Mouse (Mus musculus): ENCODE measurements around the gene Acer3.

Gene Acer3

GRCm38 (mm10) chr7:98333507-98333906, 12.5 kb upstream of the Acer3 start:
- no peak for DNase-seq (ENCODE audit: low read depth, low spot score)

DNA sequence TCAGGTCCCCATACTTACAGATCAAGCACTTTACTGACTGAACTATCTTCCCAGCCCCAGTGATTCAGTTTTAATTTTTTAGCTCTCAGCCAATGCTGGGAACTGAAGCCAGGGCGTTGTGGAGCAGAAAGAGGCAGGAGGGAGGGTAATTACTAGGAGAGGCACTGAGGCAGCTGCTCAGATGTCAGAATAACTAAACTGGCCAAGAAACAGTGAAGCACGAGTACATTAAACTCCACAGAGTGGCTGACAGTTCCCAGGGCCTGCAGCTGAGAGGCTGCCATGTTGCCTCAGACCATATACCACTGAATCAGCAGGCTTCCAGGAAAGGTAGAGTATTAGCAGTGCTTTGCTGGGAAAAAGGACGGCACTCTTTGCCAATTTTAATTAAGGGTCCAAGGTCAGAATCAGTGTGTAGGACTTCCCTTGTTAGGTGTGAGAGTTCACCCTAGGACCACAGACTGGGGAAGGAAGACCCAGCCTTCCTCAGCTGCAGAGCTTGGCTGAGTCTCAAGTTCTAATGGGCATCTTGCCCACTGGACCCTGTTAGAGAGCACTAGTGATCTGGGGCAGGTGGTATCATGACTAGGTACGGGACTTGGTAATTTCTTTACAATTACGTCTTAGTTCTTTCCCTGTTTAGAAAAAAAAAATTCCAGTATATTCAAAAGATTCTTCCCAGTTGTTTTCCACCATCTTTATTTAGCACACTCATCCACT, 11.8 kb upstream of the Acer3 start:
- DNase-seq (ENCODE audit: low read depth, low spot score) = no peak

DNA sequence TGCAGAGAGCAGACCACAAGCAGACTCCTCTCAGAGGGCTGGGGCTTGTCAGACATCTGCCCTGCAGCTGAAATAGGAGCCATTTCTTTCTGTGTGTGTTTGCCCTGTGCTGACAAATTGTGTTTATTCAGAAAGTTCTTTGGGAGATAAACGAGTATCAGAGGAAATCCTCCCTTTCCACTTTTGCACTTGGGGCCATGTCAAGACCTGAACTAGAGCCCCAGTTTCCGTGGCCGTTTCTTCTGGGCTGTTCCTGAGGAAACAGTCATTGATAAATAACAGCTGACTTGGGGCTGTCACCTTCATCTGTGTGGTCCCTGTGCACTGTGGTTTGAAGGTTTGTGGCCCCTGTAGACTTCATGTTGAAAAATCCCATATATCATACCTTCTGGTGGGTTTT, 10.9 kb upstream of the Acer3 start:
- no peak for DNase-seq (ENCODE audit: low read depth, low spot score)

DNA sequence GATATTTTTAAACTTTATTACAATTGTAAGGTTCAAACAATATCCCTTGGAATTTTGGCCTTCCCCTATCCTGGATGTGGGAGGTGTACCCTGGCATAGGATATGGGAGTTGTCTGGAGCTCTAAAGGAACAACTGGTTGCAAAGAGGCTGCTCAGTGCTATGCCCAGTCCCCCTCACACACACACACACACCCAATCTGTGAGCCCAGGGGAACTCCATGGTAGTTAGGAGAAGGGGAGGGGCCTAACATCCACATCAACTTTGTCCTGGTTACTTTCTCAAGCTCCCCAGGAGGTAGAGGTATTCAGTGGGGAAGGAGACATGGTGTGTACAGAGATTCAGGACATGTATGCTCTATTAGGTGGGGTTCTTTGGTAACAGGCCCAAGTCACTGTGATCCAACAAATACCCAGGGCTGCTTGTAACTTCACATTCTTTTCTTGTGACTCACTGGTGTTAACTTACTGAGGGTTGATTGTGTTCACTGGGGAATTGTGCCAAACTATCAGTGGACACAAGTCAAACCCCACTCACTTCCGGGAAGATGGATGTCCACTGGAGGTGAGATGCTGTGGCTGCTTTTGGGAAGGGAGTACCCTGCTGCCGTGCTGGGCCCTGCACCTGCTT, 9.5 kb upstream of the Acer3 start:
- DNase-seq (ENCODE audit: low read depth, low spot score) = no peak

DNA sequence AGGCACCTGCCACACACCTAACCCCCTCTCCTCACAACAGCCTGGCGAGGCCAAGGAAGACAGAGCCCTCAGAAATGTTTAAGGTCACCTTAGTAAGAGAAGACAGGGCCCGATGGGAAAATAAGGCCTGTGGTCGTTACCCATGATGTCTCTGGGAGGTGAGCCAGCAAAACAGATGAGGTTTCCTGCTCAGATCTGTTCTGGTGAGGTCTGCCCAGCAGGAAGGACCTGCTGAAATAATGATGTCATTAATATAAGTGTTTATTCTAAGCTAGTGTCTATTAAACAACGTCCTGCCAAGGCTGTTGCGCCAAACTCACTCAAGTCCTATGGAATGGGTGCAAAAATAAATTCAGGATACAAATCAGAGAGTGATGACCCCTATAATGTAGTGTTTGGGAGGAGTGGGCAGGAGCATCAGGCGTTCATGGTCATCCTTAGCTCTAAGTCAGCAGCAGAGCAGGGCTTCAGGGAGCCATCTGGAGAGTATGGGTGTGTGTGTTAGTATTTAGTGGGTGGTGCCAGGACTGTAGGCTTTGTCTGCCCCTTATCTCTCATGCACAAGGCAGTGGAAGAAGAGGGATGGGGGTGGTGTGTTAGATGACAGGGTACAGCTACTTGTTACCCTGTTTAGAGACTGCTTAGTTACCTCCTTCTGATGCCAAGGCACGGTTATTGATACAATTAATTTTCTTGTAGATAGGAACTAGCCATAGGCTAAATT, 8.8 kb upstream of the Acer3 start:
- no peak for DNase-seq (ENCODE audit: low read depth, low spot score)

- no peak for DNase-seq (ENCODE audit: low read depth, low spot score)
Observed at GRCm38 (mm10) chr7:98328311-98328710, 7.3 kb upstream of the Acer3 start.

DNA sequence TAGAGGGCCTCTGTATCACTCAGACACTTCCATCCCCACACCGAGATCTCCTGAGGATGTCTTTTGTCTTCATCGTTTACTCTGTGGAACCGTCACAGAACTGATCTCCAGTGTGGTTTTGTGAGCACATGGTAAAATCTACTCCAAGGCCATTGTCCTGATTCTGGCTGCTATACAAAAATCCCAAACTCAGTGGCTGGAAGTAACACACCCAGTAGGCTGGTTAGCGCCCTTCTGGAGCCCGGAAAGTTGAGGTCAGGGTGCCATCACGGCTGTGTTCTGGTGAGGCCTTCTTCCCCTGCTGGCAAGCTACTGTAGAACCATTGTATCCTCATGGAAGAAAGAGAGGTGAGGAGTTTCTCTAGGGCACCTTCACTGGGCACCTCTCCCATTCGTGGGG, 5.0 kb upstream of the Acer3 start:
- DNase-seq (ENCODE audit: low read depth, low spot score) = no peak

- no peak for DNase-seq (ENCODE audit: low read depth, low spot score)
Observed at GRCm38 (mm10) chr7:98324228-98324627, 3.2 kb upstream of the Acer3 start.

DNA sequence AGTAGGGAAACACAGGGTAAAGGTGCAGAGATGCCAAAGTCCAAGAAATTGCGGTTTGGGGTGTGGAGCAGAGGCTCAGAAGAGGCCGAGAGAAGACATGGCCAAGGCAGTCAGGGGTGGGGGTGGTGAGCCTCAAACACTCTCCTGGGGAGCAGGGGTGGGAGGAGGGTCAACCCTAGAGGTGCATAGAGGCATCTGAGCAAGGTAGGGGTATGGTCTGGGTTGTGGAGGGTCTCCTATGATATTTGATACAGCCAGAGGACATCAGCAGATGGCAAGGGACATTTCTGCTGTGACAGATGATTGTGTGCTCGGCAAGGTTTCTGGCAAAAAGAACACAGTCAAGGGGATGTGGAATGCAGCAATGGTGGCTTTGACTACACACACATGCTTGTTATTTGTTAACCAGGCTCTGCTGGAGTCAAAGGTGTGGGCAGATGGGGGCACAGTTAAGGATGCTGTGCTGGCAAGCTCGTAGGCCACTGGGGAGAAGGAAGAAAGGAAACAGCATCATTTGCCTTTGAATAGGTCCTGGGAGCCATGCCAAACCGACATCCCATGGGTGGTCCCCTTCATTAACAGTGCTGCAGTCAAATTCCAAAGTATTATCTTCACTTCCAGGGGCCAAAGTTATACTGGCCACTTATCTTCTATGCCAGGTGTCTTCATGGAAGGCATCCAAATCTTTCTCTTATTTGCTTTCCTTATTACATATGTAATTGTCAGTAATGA, 2.4 kb upstream of the Acer3 start:
- DNase-seq (ENCODE audit: low read depth, low spot score) = no peak

DNA sequence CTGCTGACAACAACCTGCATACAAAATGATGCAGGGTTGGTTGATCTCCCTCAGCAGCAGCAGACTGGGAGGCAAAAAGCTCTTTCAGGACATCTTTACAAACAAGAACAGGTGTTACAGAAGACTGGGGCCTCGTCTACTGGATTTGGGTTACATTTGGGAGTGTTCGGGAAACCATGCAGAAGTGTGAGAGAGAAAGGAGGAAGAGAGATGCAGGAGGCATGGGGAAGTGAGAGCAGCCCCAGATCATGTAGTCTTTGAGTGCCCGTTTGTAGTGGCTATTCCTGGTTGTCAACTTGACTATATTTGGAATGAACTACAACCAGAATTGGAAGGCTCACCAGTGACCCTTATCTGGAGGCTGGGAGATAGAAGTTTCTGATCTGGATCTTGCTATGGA, 1.4 kb upstream of the Acer3 start:
- DNase-seq (ENCODE audit: low read depth, low spot score) = no peak

- DNase-seq (ENCODE audit: low read depth, low spot score) = no peak
Observed at GRCm38 (mm10) chr7:98320006-98320556, 927 bp downstream of the Acer3 start.

DNA sequence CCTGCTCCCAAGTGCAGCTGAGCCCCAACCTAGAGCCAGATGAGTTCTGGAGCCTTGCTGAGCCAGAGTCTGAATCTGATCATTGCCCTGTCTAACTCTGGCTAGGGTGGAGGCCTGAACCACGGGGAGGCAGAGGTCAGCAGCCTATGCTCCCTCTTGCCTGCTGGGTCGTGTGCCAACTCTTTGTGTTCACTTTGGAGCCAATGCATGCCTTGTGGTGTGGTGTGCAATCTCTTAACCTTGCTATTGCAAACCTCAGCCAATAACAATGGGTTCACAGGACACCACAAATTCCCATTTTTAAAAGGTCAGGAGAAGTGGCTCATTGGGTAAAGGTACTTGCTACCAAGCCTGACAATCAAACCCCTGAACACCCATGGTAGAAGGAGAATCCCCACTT, 4.4 kb downstream of the Acer3 start:
- DNase-seq (ENCODE audit: low read depth, low spot score) = no peak

- no peak for DNase-seq (ENCODE audit: low read depth, low spot score)
Observed at GRCm38 (mm10) chr7:98315087-98315486, 5.9 kb downstream of the Acer3 start.

DNA sequence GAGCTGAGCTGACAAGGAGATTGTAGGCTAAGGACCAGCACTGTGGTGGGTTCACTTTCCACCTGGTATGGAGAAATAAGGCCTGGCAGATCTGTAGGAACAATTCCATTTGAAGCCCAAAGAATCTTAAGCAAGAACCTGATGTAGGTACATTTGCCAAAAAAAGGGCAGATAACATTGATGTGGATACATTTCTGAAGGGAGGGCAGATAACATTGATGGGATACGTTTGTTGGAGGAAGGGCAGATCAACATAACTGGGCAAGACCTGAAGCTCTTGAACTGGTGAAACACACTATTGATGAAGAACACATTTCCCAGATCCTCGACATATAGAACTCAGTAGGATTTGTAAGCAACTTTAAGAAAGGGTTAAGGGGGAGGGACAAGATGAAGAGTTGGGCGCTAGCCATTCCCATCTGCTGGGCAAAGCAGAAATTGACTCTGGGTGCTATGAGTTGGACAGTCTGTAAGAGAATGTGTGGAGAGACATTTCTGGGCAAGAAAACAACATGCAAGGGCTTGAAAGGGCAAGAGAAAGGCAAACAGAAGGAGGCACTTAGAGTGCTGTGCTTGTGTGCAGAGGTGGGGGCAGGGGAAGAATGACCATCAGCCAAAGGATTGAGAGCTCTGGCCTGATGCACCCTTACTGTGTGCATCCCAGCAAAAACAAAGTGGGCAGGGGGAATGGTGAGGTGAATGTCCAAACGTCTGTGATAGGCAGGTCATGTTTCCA, 8.7 kb downstream of the Acer3 start:
- no peak for DNase-seq (ENCODE audit: low read depth, low spot score)

DNA sequence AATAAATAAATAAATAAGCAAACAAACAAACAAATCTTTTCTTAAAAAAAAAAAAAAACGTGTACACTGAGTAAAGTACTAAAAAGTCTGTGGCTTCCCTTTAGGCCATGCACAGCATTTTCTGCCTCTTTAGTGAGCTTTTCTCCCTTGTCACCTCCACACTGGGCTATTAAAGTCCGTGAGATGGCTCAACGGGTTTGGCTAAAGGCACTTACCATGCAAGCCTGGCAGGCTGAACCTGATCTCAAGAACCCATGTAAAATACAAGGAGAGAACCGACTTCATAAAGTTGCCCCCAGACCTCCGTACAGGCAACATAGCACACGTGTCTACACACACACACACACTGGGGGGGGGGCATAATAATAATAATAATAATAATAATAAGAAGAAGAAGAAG, 10.7 kb downstream of the Acer3 start:
- no peak for DNase-seq (ENCODE audit: low read depth, low spot score)

DNA sequence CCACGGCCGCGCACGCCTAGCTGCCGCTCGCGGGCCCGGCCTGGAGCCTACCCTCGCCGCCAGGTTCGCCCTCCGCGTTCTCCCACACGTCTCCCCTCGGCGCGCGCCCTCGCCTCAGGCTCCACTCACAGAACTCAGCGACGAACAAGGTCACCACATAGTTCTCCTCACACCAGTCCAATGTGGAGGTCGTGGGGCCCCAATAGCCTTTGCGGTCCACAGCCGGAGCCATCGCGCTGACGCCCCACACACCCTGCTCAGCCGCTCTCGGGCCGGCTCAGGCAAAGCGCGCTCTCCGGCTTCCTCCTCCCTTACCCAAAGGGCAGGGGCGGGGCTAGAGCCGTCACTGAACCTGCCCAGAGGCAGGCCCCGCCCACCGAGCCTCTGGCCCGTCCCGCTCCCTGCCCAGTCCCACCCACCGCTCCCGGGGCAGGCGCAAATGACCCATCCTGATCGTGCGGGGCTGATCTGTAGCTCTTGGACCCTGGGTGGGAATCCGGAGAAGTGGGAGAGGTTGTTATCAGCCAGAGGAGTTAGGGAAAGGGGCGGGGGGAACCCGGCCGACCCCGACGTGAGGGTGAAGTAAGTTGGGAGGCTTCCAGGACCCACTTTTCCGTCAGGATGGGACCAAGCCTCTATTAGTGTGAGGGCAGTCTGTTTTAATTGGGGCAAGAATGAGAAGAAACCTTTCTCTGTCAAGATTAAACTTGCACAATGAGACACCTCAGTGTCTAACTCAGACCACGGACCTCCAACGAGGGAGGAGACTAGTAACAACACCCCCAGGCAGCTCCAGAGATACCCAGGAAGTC, 11.6 kb downstream of the Acer3 start:
- peak; percentile 81 for DNase-seq (ENCODE audit: low read depth, low spot score)

- DNase-seq (ENCODE audit: low read depth, low spot score) = no peak
Observed at GRCm38 (mm10) chr7:98308607-98309218, 12.3 kb downstream of the Acer3 start.

DNA sequence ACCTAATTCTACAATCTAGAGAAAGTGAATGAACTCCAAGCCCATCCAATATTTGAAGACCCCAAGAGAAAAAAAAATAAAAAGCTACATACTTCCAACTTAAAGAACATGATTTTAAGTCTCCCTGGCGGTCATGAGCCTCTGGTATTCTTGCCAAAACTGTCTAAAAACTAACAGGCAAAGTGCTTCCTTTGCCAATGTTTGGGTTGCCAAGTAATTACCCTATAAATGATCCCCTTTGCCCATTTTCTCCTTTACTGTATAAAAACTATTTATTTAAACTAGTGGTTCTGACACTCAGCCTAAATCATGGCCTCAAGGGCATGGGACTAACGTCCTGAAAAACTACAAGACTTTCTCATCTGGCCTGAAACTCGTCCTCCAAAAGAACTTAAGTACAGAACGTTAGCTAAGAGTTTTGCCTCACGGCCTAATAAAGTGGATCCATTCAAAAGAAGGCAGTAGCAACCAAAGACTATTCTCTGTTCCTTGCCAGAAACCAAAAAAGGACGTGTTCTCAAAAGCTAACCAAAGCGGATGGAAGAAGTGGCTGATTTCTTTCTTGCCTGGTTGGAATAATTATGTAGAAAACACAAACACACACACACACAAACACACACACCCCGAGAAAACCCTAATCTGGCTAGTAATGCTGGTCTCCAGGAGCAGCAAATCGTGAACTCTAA, 12.9 kb downstream of the Acer3 start:
- DNase-seq (ENCODE audit: low read depth, low spot score) = no peak

DNA sequence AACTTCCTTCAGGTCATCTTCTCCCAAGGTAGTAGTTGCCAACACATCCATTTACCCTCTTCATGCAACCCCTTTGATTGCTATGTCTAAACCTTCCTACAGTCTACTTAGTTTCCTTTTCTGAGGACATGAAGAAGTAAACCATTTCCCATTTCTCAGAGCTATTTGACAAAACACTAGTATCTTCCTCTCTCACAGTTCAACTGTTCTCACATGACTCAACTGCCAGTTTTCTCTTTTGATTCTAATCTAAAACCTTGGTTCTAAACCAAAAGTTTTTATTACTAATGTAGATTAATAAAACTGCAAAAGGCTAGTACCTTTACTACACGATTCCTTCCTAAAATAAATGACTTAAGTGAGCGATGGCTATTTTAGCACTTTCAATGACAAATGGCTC, 13.6 kb downstream of the Acer3 start:
- DNase-seq (ENCODE audit: low read depth, low spot score) = no peak
